Mouse (Mus musculus) neural tube, embryonic 13.5 days (tissue): ENCODE measurements around the gene Baat. TPM values are rescaled to one million over a fixed set of nuclear protein-coding genes. Genes with fewer than 3 reads are reported as not detected.
"Not testable (repeated sequence)": the region's sequence is repeated elsewhere in the genome, so short reads cannot be mapped to it uniquely, and the experiment has no call there.

Experiments used
- ATAC-seq: fragments of 200-750 bp; cut with Nextera tagmentation; 2 replicates; pipeline ENCODE4 v1.8.0; 2017; ENCODE audit warnings: low read depth, mild to moderate bottlenecking, moderate TSS enrichment, moderate library complexity
- H3K27ac ChIP-seq: fragments of 300-500 bp; sonication (generic); replicated peaks from 2 replicates; pipeline ENCODE4 v1.5.1; 2015; ENCODE audit warnings: moderate library complexity, mild to moderate bottlenecking, inconsistent platforms
- H3K27me3 ChIP-seq: fragments of 300-500 bp; sonication (generic); 2 replicates; pipeline ENCODE4 v1.6.1; 2015; ENCODE audit warnings: mild to moderate bottlenecking, inconsistent platforms
- H3K36me3 ChIP-seq: fragments of 300-500 bp; sonication (generic); 2 replicates; pipeline ENCODE4 v1.6.1; 2015; ENCODE audit warnings: mild to moderate bottlenecking, inconsistent platforms
- H3K4me1 ChIP-seq: fragments of 300-500 bp; sonication (generic); replicated peaks from 2 replicates; pipeline ENCODE4 v1.6.1; 2015; ENCODE audit warnings: inconsistent platforms
- H3K4me2 ChIP-seq: fragments of 300-500 bp; sonication (generic); 2 replicates; pipeline ENCODE4 v1.6.1; 2015; ENCODE audit warnings: inconsistent platforms, mild to moderate bottlenecking, moderate library complexity
- H3K4me3 ChIP-seq: fragments of 300-500 bp; sonication (generic); 2 replicates; pipeline ENCODE4 v1.5.1; 2015; ENCODE audit warnings: mild to moderate bottlenecking, inconsistent platforms
- H3K9ac ChIP-seq: fragments of 300-500 bp; sonication (generic); 2 replicates; pipeline ENCODE4 v1.6.1; 2015; ENCODE audit warnings: moderate library complexity, mild to moderate bottlenecking, inconsistent platforms
- H3K9me3 ChIP-seq: fragments of 300-500 bp; sonication (generic); 2 replicates; pipeline ENCODE4 v1.6.1; 2016; ENCODE audit warnings: inconsistent platforms
- WGBS: fragments of 180-500 bp; shearing (Covaris S2); methylation state at CpG from one replicate; pipeline ENCODE4 v1.1.7; 2015; 5-methylcytosine and 5-hydroxymethylcytosine counted together
- polyA plus RNA-seq: library from polyadenylated mRNA; unstranded; fragments of >200 nt; fragmentation: Nextera tagmentation; extraction: Ambion mirVana; gene quantifications from 2 replicates; pipeline ENCODE4 v1.2.1, GENCODE M21; 2015

Baat gene
- polyA plus RNA-seq, 1 experiment from 2014 or later: not detected

- WGBS: 17% methylated on average over 2 of the region's 2 CpGs
- not testable (repeated sequence) for H3K4me3 ChIP-seq, H3K9ac ChIP-seq, ATAC-seq, H3K36me3 ChIP-seq, H3K27me3 ChIP-seq, H3K4me2 ChIP-seq, H3K9me3 ChIP-seq, H3K27ac ChIP-seq
- peaks cover 13% of the 10 kb centered on the region for H3K4me1 ChIP-seq
Measured at GRCm38 (mm10) chr4:49479035-49479434, 27.3 kb downstream of the Baat start.

GRCm38 (mm10) chr4:49478118-49478877 is 28.1 kb downstream of the Baat start:
- Histone ChIP-seq H3K27me3 (no peaks in the 10 kb centered on the region; the same call in 1 of the 2 replicates), H3K36me3 (no peaks in the 10 kb centered on the region), H3K4me2 (peak overlapping the region; percentile 49), H3K27ac (no peak overlapping the region), H3K4me1 (peaks cover 13% of the 10 kb centered on the region), H3K4me3 (peak overlapping the region; percentile 8; the same call in 1 of the 2 replicates), H3K9me3 (no peaks in the 10 kb centered on the region), H3K9ac (0 out of 2 replicates have a peak overlapping the region, but pooled peaks have one; percentile 31)
- no peak for ATAC-seq
- WGBS: 21% methylated on average over 19 of the region's 19 CpGs

- ATAC-seq: no peak
- no peaks in the 10 kb centered on the region for H3K27me3 ChIP-seq
- H3K36me3 ChIP-seq: no peaks in the 10 kb centered on the region
- H3K27ac ChIP-seq: no peak overlapping the region
- no peaks in the 10 kb centered on the region for H3K9me3 ChIP-seq
- H3K4me2 ChIP-seq: no peak overlapping the region
- H3K4me1 ChIP-seq: peaks cover 7% of the 10 kb centered on the region
- H3K9ac ChIP-seq: no peak overlapping the region
- H3K4me3 ChIP-seq: no peak overlapping the region
Measured at GRCm38 (mm10) chr4:49474583-49474982, 31.8 kb downstream of the Baat start.

GRCm38 (mm10) chr4:49473435-49474100 is 32.8 kb downstream of the Baat start, which contains the start of gene Acnat1:
TSS of gene Acnat1 (minus strand) at chr4:49473912.
- H3K9me3 ChIP-seq: no peaks in the 10 kb centered on the region
- H3K27me3 ChIP-seq: no peaks in the 10 kb centered on the region

GRCm38 (mm10) chr4:49469435-49470151 is 36.8 kb downstream of the Baat start:
- H3K9ac ChIP-seq: no peak overlapping the region
- H3K36me3 ChIP-seq: no peaks in the 10 kb centered on the region
- no peak overlapping the region for H3K4me2 ChIP-seq
- H3K9me3 ChIP-seq: no peaks in the 10 kb centered on the region
- H3K4me3 ChIP-seq: no peak overlapping the region
- H3K27ac ChIP-seq: no peak overlapping the region
- 83% methylated on average over 3 of the region's 3 CpGs for WGBS
- H3K27me3 ChIP-seq: no peaks in the 10 kb centered on the region
- ATAC-seq: no peak
- H3K4me1 ChIP-seq: no peaks in the 10 kb centered on the region

More at GRCm38 (mm10) chr4:49473435-49474100, 32.8 kb downstream of the Baat start, which contains the start of gene Acnat1:
- WGBS: 56% methylated on average over 3 of the region's 3 CpGs
- no peak within 1 kb of the TSS for H3K27ac ChIP-seq
- no peak within 1 kb of the TSS for H3K4me3 ChIP-seq
- no peak within 1 kb of the TSS for H3K9ac ChIP-seq
- no peak within 1 kb of the TSS for H3K4me2 ChIP-seq
- H3K4me1 ChIP-seq: peaks cover 5% of the 10 kb centered on the region
- no peaks in the 10 kb centered on the region for H3K36me3 ChIP-seq
- ATAC-seq: no peak

- H3K27ac ChIP-seq: no peak overlapping the region
- H3K27me3 ChIP-seq: no peaks in the 10 kb centered on the region
- H3K9ac ChIP-seq: no peak overlapping the region
- no peak overlapping the region for H3K4me3 ChIP-seq
- H3K4me2 ChIP-seq: no peak overlapping the region
- no peaks in the 10 kb centered on the region for H3K36me3 ChIP-seq
- no peak for ATAC-seq
- WGBS: 89% methylated on average over 6 of the region's 6 CpGs
- H3K4me1 ChIP-seq: no peaks in the 10 kb centered on the region
- H3K9me3 ChIP-seq: no peaks in the 10 kb centered on the region
Measured at GRCm38 (mm10) chr4:49467360-49467759, 39.0 kb downstream of the Baat start.

- ATAC-seq: no peak
- WGBS: 82% methylated on average over 2 of the region's 2 CpGs
- no peaks in the 10 kb centered on the region for H3K27me3 ChIP-seq
- no peaks in the 10 kb centered on the region for H3K36me3 ChIP-seq
- H3K9ac ChIP-seq: no peak overlapping the region
- no peak overlapping the region for H3K4me2 ChIP-seq
- H3K9me3 ChIP-seq: no peaks in the 10 kb centered on the region
- H3K27ac ChIP-seq: no peak overlapping the region
- no peak overlapping the region for H3K4me3 ChIP-seq
- H3K4me1 ChIP-seq: no peaks in the 10 kb centered on the region
Measured at GRCm38 (mm10) chr4:49456171-49456570, 50.2 kb downstream of the Baat start.

- Histone ChIP-seq H3K4me1 (no peaks in the 10 kb centered on the region), H3K36me3 (no peaks in the 10 kb centered on the region), H3K27me3 (no peaks in the 10 kb centered on the region), H3K9ac (no peak overlapping the region), H3K27ac (no peak overlapping the region), H3K9me3 (no peaks in the 10 kb centered on the region), H3K4me2 (no peak overlapping the region), H3K4me3 (no peak overlapping the region)
- 84% methylated on average over 1 of the region's 1 CpGs for WGBS
- no peak for ATAC-seq
Measured at GRCm38 (mm10) chr4:49451848-49452551, 54.4 kb downstream of the Baat start.

GRCm38 (mm10) chr4:49451133-49451847 is 55.1 kb downstream of the Baat start:
- H3K9ac ChIP-seq, H3K4me3 ChIP-seq, H3K9me3 ChIP-seq, H3K4me1 ChIP-seq, H3K36me3 ChIP-seq, H3K27me3 ChIP-seq, ATAC-seq, H3K4me2 ChIP-seq, H3K27ac ChIP-seq: not testable (repeated sequence)
- WGBS: 100% methylated on average over 1 of the region's 1 CpGs
